Mouse (Mus musculus) olfactory bulb, adult 2 months (tissue): ENCODE data around the gene Msrb3.

Experiments used
- CTCF ChIP-seq: fragments of 200-500 bp; IDR thresholded peaks from 2 replicates; pipeline ENCODE4 v1.5.1; 2012; ENCODE audit warnings: low read depth, mild to moderate bottlenecking, low read length, moderate library complexity; ENCODE audit not compliant: insufficient read depth
- POLR2A ChIP-seq: fragments of 200-500 bp; IDR thresholded peaks from 2 replicates; pipeline ENCODE4 v1.6.1; 2012; ENCODE audit warnings: mild to moderate bottlenecking, low read depth, low read length, moderate library complexity; ENCODE audit not compliant: insufficient read depth

- no peak for TF ChIP-seq POLR2A
- TF ChIP-seq CTCF = no peak
These were observed 111.7 kb downstream of the Msrb3 start for GRCm38 (mm10) chr10:120787202-120787601.
